In genomic region chrX:141533447-141533846, GRCm38 (mm10) we compare ENCODE assay signal across 23 mouse cellular contexts. TPM values are rescaled to one million over a fixed set of nuclear protein-coding genes. Genes with fewer than 3 reads are reported as not detected.
A peak's percentile ranks its signal among the peaks of the same experiment; 100 is the strongest.
DNase-seq lines count a peak whose midpoint lies in the region; ATAC-seq and TF ChIP-seq lines count a peak whose summit lies in the region.
"Had no signal": no experiment of that assay in that cellular context is flagged by ENCODE, and none has a peak within 500 bp of the region (broad histone marks: within the 10 kb centered on the region; RNA-seq: fewer than 3 reads in every experiment).

No protein-coding gene starts in this region.

- no peak for TF ChIP-seq CTCF in heart, postnatal 0 days (IDR thresholded peaks at IDR 0.05; ENCODE audit: low read depth)

- peak; percentile 36 for DNase-seq in adrenal gland, adult 2 months
- DNase-seq in adrenal gland, adult 18-20 months (ENCODE audit: low spot score in 2 of 2), result no peak
- DNase-seq in heart, postnatal 0 days (ENCODE audit: low spot score), result peak; percentile 60
- DNase-seq in Muller cell, postnatal 12 days (ENCODE audit: inconsistent ontology term), result peak; percentile 69
- peak; percentile 4 for DNase-seq in lung, postnatal 10 days
- DNase-seq in yolk sac, embryonic 10.5 days (ENCODE audit: low spot score), result no peak
- no peak for DNase-seq in left cerebral cortex, postnatal 14 days (ENCODE audit: low spot score in 2 of 2)
- DNase-seq: cerebellum, adult 8-10 months; gastrocnemius, postnatal 14 days; kidney, adult 9 months; kidney, postnatal 36 days; liver, postnatal 0 days; thymus, postnatal 36 days had no signal

- no peak for TF ChIP-seq EP300 in heart, postnatal 0 days (IDR thresholded peaks at IDR 0.05; ENCODE audit: low read depth)

- H3K9ac ChIP-seq in heart, postnatal 0 days (replicated peaks; ENCODE audit: low read depth, low read length), result no peak overlapping the region
- H3K9ac ChIP-seq in heart, embryonic 12.5 days, result no peak overlapping the region
- H3K9ac ChIP-seq: forebrain, embryonic 13.5 days; heart, embryonic 15.5 days; hindbrain, embryonic 13.5 days; liver, postnatal 0 days; midbrain, embryonic 13.5 days; neural tube, embryonic 13.5 days had no signal

- no peaks in the 10 kb centered on the region for H3K4me1 ChIP-seq in heart, postnatal 0 days (ENCODE audit: control insufficient read depth, insufficient read depth)
- no peaks in the 10 kb centered on the region for H3K4me1 ChIP-seq in heart, embryonic 12.5 days (replicated peaks)
- H3K4me1 ChIP-seq: embryonic facial prominence, embryonic 10.5 days; forebrain, embryonic 13.5 days; heart, embryonic 15.5 days; hindbrain, embryonic 13.5 days; limb, embryonic 10.5 days; midbrain, embryonic 13.5 days; neural tube, embryonic 13.5 days had no signal

- H3K27ac ChIP-seq in heart, postnatal 0 days (ENCODE audit: low read depth), result 0 out of 2 replicates have a peak overlapping the region, but pooled peaks have one; percentile 7
- H3K27ac ChIP-seq in heart, embryonic 12.5 days (ENCODE audit: poor library complexity, severe bottlenecking), result no peak overlapping the region
- H3K27ac ChIP-seq: embryonic facial prominence, embryonic 10.5 days; forebrain, embryonic 13.5 days; heart, embryonic 15.5 days; hindbrain, embryonic 13.5 days; limb, embryonic 10.5 days; midbrain, embryonic 13.5 days; neural tube, embryonic 13.5 days had no signal

- no peaks in the 10 kb centered on the region for H3K36me3 ChIP-seq in heart, postnatal 0 days (replicated peaks; ENCODE audit: control insufficient read depth, insufficient read depth, low read length)
- no peaks in the 10 kb centered on the region for H3K36me3 ChIP-seq in heart, embryonic 12.5 days
- H3K36me3 ChIP-seq: embryonic facial prominence, embryonic 10.5 days; heart, embryonic 15.5 days; hindbrain, embryonic 13.5 days; limb, embryonic 10.5 days; midbrain, embryonic 13.5 days; neural tube, embryonic 13.5 days had no signal

- ATAC-seq in heart, postnatal 0 days (ENCODE audit: insufficient read depth, low read depth), result peak; percentile 53; the same call in 1 of the 2 replicates
- ATAC-seq in heart, embryonic 12.5 days (ENCODE audit: insufficient number of reproducible peaks, low FRiP score), result no peak
- ATAC-seq: forebrain, embryonic 13.5 days; liver, postnatal 0 days; midbrain, embryonic 13.5 days had no signal

- no peak overlapping the region for H3K4me2 ChIP-seq in heart, postnatal 0 days (ENCODE audit: low read depth, low read length)
- no peak overlapping the region for H3K4me2 ChIP-seq in heart, embryonic 12.5 days
- H3K4me2 ChIP-seq: forebrain, embryonic 13.5 days; heart, embryonic 15.5 days; hindbrain, embryonic 13.5 days; midbrain, embryonic 13.5 days; neural tube, embryonic 13.5 days had no signal

- H3K4me3 ChIP-seq in heart, postnatal 0 days (ENCODE audit: low read depth, low read length), result no peak overlapping the region
- no peak overlapping the region for H3K4me3 ChIP-seq in heart, embryonic 12.5 days
- H3K4me3 ChIP-seq: embryonic facial prominence, embryonic 10.5 days; forebrain, embryonic 13.5 days; heart, embryonic 15.5 days; hindbrain, embryonic 13.5 days; limb, embryonic 10.5 days; midbrain, embryonic 13.5 days; neural tube, embryonic 13.5 days had no signal

- no peaks in the 10 kb centered on the region for H3K27me3 ChIP-seq in heart, postnatal 0 days (ENCODE audit: control insufficient read depth, insufficient read depth, low read length)
- H3K27me3 ChIP-seq in heart, embryonic 12.5 days (replicated peaks), result no peaks in the 10 kb centered on the region
- H3K27me3 ChIP-seq: forebrain, embryonic 13.5 days; heart, embryonic 15.5 days; hindbrain, embryonic 13.5 days; midbrain, embryonic 13.5 days had no signal

- intact Hi-C loops in left cerebral cortex, postnatal 14 days (cut with DNase I), result no loop called here

- H3K9me3 ChIP-seq in heart, postnatal 0 days (replicated peaks; ENCODE audit: control insufficient read depth, low read length), result no peaks in the 10 kb centered on the region
- no peaks in the 10 kb centered on the region for H3K9me3 ChIP-seq in heart, embryonic 12.5 days (replicated peaks)
- H3K9me3 ChIP-seq: embryonic facial prominence, embryonic 10.5 days; forebrain, embryonic 13.5 days; heart, embryonic 15.5 days; hindbrain, embryonic 13.5 days; limb, embryonic 10.5 days; midbrain, embryonic 13.5 days; neural tube, embryonic 13.5 days had no signal

RNA-seq across cellular contexts. Expression of gene Col4a5, which starts 58.3 kb away (rescaled TPM):
- 10 to 100 TPM in 1 of 2 experiments, 1 to 10 TPM in 1; 6.7 to 12.4 TPM for total RNA-seq in adrenal gland, adult 2 months (2021)
- 3.9 and 4.7 TPM in 2 replicates for polyA plus RNA-seq in adrenal gland, adult 2 months (2012; rRNA removed)
- 1 to 10 TPM; 4.0 to 6.8 TPM for total RNA-seq in adrenal gland, adult 18-20 months (2021)
- 117 and 143 TPM in 2 replicates for total RNA-seq in heart, postnatal 0 days (2014; rRNA removed; ENCODE audit: low replicate concordance)
- polyA plus RNA-seq in heart, postnatal 0 days (2015; fragmentation: Nextera tagmentation; extraction: Ambion mirVana), result 21.8 and 23.6 TPM in 2 replicates
- 72.1 and 76.3 TPM in 2 replicates for polyA plus RNA-seq in heart, embryonic 12.5 days (2016; fragmentation: Nextera tagmentation; extraction: Ambion mirVana)
- total RNA-seq in left cerebral cortex, postnatal 14 days (2021), result 1 to 10 TPM; 5.5 to 6.3 TPM
- total RNA-seq: common myeloid progenitor, adult 5-6 weeks; megakaryocyte, adult 5-6 weeks had no signal

RNA-seq across cellular contexts. Expression of gene Col4a6, which starts 59.6 kb away (rescaled TPM):
- 1 to 10 TPM; 1.2 to 2.2 TPM for total RNA-seq in adrenal gland, adult 2 months (2021)
- polyA plus RNA-seq in adrenal gland, adult 2 months (2012; rRNA removed), result 0.55 and 0.63 TPM in 2 replicates
- 1 to 10 TPM in 1 of 2 experiments, under 1 TPM in 1; 0.93 to 1.1 TPM for total RNA-seq in adrenal gland, adult 18-20 months (2021)
- 5.6 and 6.2 TPM in 2 replicates for total RNA-seq in heart, postnatal 0 days (2014; rRNA removed; ENCODE audit: low replicate concordance)
- 1.7 and 1.9 TPM in 2 replicates for polyA plus RNA-seq in heart, postnatal 0 days (2015; fragmentation: Nextera tagmentation; extraction: Ambion mirVana)
- polyA plus RNA-seq in heart, embryonic 12.5 days (2016; fragmentation: Nextera tagmentation; extraction: Ambion mirVana), result 12.8 and 13.3 TPM in 2 replicates
- total RNA-seq in left cerebral cortex, postnatal 14 days (2021), result 1 to 10 TPM; 1.4 to 2.3 TPM
- total RNA-seq: common myeloid progenitor, adult 5-6 weeks; megakaryocyte, adult 5-6 weeks had no signal

Comparison
In these comparisons a context has a peak if more than half of its experiments do, and no peak if none do; other contexts are left out.
1. DNase-seq: peak in adrenal gland, adult 2 months (single experiment), heart, postnatal 0 days (single experiment), Muller cell, postnatal 12 days (single experiment) and lung, postnatal 10 days (single experiment); none in adrenal gland, adult 18-20 months (0 of 2), yolk sac, embryonic 10.5 days (single experiment) and left cerebral cortex, postnatal 14 days (0 of 2).